Mouse (Mus musculus) monocyte, adult 2 months (primary cell): ENCODE results near the gene Mapk8ip2.
"Not testable (repeated sequence)": the region's sequence is repeated elsewhere in the genome, so short reads cannot be mapped to it uniquely, and the experiment has no call there.

ENCODE experiments used
- DNase-seq, 2 experiments: peaks; one replicate each; pipeline ENCODE4 v3.0.0; 2022; ENCODE audit warnings: low spot score in 2 of 2, low read depth in 1 of 2

The Mapk8ip2 gene

GRCm38 (mm10) chr15:89453865-89454478 is at the start of gene Mapk8ip2:
TSS of gene Mapk8ip2 (plus strand) at chr15:89453913.
- no peak for DNase-seq

DNA sequence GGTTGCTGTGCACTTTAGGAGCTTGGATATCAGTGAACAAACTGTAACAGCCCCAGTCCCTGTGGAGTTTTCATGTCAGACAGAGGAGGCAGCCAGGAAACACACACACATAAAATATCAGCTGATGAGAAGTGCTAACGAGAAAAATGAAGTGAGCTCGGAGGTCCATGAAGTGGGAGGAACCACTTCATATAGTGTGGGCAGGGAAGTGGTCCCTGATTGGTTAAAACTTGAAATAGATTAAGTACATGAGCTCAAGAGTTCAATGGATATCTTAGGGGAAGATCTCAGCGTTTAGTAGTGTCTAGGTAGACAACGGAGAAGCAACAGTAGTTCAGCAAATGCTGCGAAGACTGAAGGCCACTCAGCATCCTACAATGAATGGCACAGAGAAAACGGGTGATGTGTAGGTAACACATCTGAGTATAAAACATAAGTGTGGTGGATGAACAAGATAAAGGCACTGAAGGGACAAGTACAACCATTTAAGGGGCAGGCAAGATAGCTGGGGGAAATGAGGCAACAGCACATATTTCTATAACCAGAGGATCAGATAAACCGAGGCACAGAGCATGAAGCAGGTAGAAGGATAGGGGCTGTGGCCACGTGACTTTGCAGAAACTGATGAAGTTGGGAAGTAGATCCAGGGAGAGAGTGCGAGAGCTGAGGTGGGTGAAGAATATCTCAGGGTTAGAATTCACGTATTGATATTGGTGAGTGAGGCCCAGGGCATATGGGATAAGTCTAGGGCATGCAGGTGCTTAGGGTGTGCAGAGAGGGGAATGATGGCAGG is 48.7 kb upstream of the Mapk8ip2 start:
- no peak for DNase-seq

DNA sequence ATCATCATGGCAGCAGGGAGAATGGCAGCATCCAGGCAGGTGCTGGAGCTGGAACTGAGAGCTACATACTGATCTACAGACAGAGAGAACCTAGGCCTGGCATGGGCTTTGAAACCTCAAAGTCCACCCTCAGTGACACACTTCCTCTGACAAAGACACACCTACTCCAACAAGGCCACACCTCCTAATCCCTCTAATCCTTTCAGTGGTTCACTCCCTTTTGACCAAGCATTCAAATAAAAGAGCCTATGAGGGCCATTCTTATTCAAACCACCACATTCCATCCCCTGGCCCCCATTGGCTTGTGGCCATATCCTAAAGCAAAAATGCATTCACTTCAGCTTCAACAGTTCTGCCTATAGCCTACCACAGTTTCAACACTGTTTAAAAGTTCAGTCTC is 47.0 kb upstream of the Mapk8ip2 start:
- no peak for DNase-seq

- DNase-seq = no peak
Observed at GRCm38 (mm10) chr15:89410118-89410517, 43.6 kb upstream of the Mapk8ip2 start, which contains the start of gene Syce3. TSS of gene Syce3 (minus strand) at chr15:89410503.

DNA sequence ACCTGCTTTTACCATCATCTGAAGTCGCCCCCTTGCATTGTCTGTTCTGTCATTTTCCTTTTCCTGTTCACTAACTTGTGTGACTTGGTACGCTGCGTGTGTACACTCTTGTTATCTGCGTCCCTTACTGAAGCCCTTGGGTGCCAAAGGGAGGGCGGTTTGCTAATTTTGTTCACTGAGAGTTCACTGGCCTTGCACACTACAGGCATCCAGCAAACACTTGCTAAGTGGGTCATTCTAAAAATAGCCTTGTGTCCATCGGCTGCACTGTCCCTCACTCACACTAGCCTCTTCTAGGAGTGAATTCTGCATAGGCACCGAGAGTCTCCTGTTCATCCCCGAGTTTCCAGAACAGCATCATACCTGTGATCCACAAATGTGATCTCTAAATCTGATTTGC is 38.4 kb upstream of the Mapk8ip2 start:
- DNase-seq = no peak

DNA sequence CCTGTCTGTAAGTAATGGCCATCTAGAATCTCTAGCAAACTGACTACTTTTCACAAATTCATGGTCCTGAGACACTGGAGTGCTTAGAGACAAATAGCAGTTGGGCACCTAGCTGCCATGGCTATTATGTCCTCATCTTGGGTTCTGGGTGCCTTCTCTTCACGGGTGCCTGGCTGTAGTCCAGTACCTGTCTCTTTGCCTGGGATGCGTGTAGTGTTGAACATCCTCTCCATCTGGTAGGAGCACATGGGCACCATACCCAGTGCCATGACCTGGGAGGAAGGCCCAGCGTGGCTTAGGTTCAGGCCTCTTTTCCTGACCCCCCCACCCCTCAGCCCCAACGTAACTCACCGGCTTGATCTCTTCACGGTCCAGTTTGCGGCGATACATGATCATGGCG is 31.8 kb upstream of the Mapk8ip2 start:
- DNase-seq = no peak

DNA sequence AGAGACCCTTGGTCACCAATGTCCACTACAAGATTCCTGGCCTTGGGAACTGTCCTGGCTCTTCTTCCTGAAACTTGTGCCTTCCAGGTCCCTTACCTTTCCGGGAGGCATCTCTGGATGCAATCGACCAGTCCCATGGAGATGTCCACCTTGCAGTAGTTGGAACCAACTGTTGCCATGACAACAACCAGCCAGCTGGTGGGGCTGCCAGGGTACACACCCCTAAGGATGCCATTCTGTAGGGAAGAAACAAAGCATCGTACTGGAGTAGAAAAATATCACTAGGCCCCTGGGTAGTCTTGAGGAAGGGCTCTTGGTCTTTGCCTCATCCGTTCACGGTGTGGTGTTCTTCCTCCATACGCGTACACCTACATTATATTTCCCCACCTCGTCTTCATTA is 29.1 kb upstream of the Mapk8ip2 start:
- no peak for DNase-seq

- DNase-seq = no peak
Observed at GRCm38 (mm10) chr15:89425711-89426121, 28.0 kb upstream of the Mapk8ip2 start, which contains the start of gene Cpt1b. TSS of gene Cpt1b (minus strand) at chr15:89425863.

DNA sequence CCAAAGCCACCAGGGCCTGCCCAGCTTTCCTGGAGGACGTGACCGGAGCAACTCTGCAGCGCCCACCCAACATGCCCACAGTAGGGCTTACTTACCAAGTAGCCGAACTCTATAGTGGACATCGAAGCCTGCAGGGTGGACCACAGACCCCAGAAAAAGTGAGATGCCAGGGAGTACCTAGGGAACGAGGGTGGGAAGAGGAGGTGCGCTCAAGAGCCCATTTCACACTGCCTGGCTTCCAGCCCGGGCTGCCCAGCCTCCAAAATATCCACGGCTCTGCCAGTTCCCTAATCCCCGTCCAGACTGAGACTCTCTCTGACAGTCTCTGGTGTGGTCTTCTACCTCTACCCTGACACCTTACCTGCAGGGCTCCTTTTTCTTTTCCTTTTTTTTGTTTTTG is 27.0 kb upstream of the Mapk8ip2 start:
- DNase-seq = no peak

GRCm38 (mm10) chr15:89428136-89428790 is 25.4 kb upstream of the Mapk8ip2 start:
- DNase-seq = no peak

GRCm38 (mm10) chr15:89428821-89429351 is 24.8 kb upstream of the Mapk8ip2 start:
- no peak for DNase-seq

- peak; percentile 72 to 88 for DNase-seq
Observed at GRCm38 (mm10) chr15:89429352-89430221, 24.1 kb upstream of the Mapk8ip2 start, which contains the start of the genes C730034F03Rik, Gm44502 and Chkb. TSS of gene C730034F03Rik (plus strand) at chr15:89429589. TSS of gene Gm44502 (minus strand) at chr15:89429696. TSS of gene Chkb (minus strand) at chr15:89429908.

- DNase-seq = no peak
Observed at GRCm38 (mm10) chr15:89430341-89430740, 23.4 kb upstream of the Mapk8ip2 start.

GRCm38 (mm10) chr15:89430771-89431170 is 22.9 kb upstream of the Mapk8ip2 start:
- not testable (repeated sequence) for DNase-seq

- DNase-seq = no peak
Observed at GRCm38 (mm10) chr15:89431271-89431670, 22.4 kb upstream of the Mapk8ip2 start.

GRCm38 (mm10) chr15:89431806-89432205 is 21.9 kb upstream of the Mapk8ip2 start:
- DNase-seq = no peak

- DNase-seq = no peak
Observed at GRCm38 (mm10) chr15:89432946-89433345, 20.8 kb upstream of the Mapk8ip2 start.

DNA sequence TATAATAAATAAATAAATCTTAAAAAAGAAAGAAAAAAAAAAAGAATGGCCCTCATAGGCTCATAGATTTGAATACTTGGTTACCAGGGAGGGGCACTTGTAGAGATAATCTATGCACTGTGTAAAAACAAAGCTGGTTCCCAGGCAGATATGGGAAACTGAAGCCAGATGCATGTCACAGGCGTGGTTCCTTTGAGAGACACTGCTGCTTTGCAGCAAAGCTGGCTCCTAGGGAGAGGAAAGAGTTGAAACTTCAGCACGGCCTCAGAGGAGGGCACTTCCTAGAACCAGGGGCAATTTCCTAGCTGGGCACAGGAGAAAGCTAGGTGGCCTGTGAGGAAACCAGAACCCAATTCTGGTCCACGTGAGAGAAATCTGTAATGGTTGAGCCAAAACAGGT is 19.6 kb upstream of the Mapk8ip2 start:
- DNase-seq = no peak

- no peak for DNase-seq
Observed at GRCm38 (mm10) chr15:89435878-89436277, 17.8 kb upstream of the Mapk8ip2 start.

DNA sequence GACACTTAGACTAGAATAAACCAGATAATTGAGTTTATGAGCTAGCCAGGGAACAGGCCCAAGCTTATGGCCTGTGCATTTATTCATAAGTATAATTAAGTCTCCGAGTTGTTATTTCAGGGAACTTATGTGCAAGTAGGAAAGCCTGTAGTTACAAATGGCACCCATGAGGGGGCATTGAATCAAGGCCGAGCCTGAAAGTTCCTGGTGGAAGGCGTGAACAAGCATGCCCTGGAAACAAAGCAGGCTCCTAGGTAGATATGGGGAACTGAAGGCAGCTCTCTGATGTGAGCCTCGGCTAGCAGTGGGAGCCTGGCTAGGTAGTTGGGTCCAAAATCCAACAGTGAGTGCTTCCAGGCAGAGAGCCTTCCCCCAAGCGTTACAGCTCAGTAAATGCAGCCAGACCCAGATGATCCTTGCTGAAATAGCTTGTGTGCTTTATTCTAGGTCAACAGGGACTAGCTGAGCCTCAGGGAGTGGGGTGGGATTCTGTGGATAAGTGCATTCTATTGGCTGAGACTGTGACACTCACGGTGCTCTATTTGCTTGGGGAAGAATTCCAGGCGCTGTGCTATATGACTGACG is 11.1 kb upstream of the Mapk8ip2 start:
- no peak for DNase-seq
